In the genomic region with DNA sequence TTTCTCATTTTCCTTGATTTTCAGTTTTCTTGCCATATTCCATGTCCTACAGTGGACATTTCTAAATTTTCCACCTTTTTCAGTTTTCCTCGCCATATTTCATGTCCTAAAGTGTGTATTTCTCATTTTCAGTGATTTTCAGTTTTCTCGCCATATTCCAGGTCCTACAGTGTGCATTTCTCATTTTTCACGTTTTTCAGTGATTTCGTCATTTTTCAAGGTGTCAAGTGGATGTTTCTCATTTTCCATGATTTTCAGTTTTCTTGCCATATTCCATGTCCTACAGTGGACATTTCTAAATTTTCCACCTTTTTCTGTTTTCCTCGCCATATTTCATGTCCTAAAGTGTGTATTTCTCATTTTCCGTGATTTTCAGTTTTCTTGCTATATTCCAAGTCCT, we compare ENCODE assay signal across 8 mouse cellular contexts. TPM values are rescaled to one million over a fixed set of nuclear protein-coding genes. Genes with fewer than 3 reads are reported as not detected.
DNase-seq lines count a peak whose midpoint lies in the region.

No protein-coding gene starts in this region.

- DNase-seq in T-cell, adult 2 months (ENCODE audit: low spot score): peak; percentile 73
- peak; percentile 37 for DNase-seq in cerebellum, adult 9-11 months
- DNase-seq in gastrocnemius, postnatal 25 days: peak; percentile 54
- DNase-seq in kidney, adult 8-10 months: peak; percentile 27 to 48
- peak; percentile 33 to 71 for DNase-seq in layer of hippocampus, postnatal 25 days (ENCODE audit: extremely low spot score in 1 of 2, low spot score in 1 of 2)
- DNase-seq in lung, postnatal 14 days: peak; percentile 64
- DNase-seq in right cerebral cortex, postnatal 36 days (ENCODE audit: low spot score in 2 of 2): peak; percentile 33 to 55
- peak; percentile 8 to 47 for DNase-seq in thymus, postnatal 36 days

RNA-seq across cellular contexts. Expression of gene Gm10717, which starts 0.4 kb away (rescaled TPM):
- total RNA-seq in gastrocnemius, postnatal 25 days (2021): not detected
- not detected for total RNA-seq in layer of hippocampus, postnatal 25 days (2021)

RNA-seq across cellular contexts. Expression of gene Gm10718, which starts 2.3 kb away (rescaled TPM):
- not detected for total RNA-seq in gastrocnemius, postnatal 25 days (2021)
- 1 to 10 TPM in 1 of 2 experiments, not detected in 1; 1.3 TPM for total RNA-seq in layer of hippocampus, postnatal 25 days (2021)

RNA-seq across cellular contexts. Expression of gene Gm10719, which starts 8.4 kb away (rescaled TPM):
- not detected for total RNA-seq in gastrocnemius, postnatal 25 days (2021)
- total RNA-seq in layer of hippocampus, postnatal 25 days (2021): under 1 TPM; 0.42 to 0.89 TPM

RNA-seq across cellular contexts. Expression of gene Gm17535, which starts 8.7 kb away (rescaled TPM):
- not detected for total RNA-seq in gastrocnemius, postnatal 25 days (2021)
- total RNA-seq in layer of hippocampus, postnatal 25 days (2021): not detected

RNA-seq across cellular contexts. Expression of gene Gm10720, which starts 10.2 kb away (rescaled TPM):
- total RNA-seq in gastrocnemius, postnatal 25 days (2021): not detected
- total RNA-seq in layer of hippocampus, postnatal 25 days (2021): not detected

Comparison
In these comparisons a context has a peak if more than half of its experiments do, and no peak if none do; other contexts are left out.
1. Peak in every context shown above with its lines: DNase-seq.